Mouse (Mus musculus): Measurements from ENCODE around the gene Cited4. TPM values are rescaled to one million over a fixed set of nuclear protein-coding genes. Genes with fewer than 3 reads are reported as not detected.

Cited4 gene
- polyA plus RNA-seq (2014; fragmentation: Nextera tagmentation; extraction: Ambion mirVana), result 8.7 and 8.8 TPM in 2 replicates

DNA sequence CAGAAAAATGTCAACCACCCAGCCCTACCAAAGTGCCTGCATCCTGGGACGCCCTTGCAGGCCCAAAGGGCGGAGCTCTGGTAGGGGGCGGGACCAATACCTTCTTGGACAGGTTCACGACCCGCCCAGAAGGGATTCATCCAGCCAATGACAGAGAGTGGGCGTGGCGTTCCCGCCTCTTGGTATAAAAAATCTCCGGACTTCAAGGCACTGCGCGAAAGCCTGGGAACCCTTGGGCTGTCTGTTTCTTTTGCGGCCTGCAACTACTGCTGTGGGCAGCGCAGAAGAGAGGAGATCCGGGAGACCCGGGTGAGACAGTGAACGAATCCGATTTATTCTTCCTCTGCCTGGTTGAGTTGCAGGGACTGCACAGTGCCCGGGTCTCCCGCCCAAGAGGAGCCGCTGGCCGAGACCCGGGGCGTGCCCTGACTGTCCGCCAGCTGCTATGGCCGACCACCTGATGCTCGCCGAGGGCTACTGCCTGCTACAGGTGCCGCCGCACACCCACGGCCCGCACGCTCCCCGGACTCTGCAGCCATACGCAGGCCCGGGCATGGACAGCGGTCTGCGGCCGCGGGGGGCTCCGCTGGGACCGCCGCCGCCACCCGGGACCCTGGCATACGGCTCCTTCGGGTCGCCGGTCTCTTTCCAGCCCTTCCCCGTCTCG, at the start of gene Cited4:
Gene Cited4 (plus strand): TSS at position 215 of the 667 bp plus-strand sequence.
- no peaks in the 10 kb centered on the region for H3K9me3 ChIP-seq (ENCODE audit: control insufficient read depth, low read length)
- peak within 1 kb of the TSS; percentile 39 for H3K9ac ChIP-seq (ENCODE audit: low read length)
- peak within 1 kb of the TSS; percentile 41 for H3K4me3 ChIP-seq (ENCODE audit: low read depth, low read length)
- WGBS, result under 1% methylated on average over 40 of the region's 50 CpGs
- peak; percentile 98 for DNase-seq (ENCODE audit: low spot score, missing footprints)
- H3K36me3 ChIP-seq (ENCODE audit: control insufficient read depth, insufficient read depth, low read length), result no peaks in the 10 kb centered on the region
- H3K27me3 ChIP-seq (ENCODE audit: control insufficient read depth, insufficient read depth, low read length), result peaks cover 19% of the 10 kb centered on the region
- peak within 1 kb of the TSS; percentile 60 for H3K4me2 ChIP-seq
- H3K4me1 ChIP-seq (ENCODE audit: control insufficient read depth, insufficient read depth, low read length), result peaks cover 5% of the 10 kb centered on the region; the same call in 1 of the 2 replicates
- peak; percentile 88 for ATAC-seq (ENCODE audit: low FRiP score)
- no peak within 1 kb of the TSS for H3K27ac ChIP-seq (ENCODE audit: low read depth, low read length)

DNA sequence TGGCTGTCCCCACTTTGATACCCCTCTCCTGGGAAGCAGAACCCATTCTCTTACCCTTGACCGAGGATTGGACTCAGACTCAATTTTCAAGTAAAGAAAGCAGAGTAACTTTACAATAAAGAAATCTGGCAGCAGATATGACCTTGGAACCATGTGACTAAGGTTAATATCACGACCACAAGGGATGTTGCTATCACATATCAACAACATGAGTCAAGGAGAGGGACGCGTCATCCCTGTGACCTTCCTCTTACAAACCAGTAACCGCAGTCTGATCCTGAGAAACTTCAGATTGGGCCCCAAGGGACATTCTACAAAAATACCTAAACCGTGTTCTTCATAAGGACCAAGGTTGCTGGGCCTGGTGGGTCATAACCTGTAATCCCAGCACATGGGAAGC, 38.6 kb upstream of the Cited4 start:
- 91% methylated on average over 6 of the region's 6 CpGs for WGBS
- H3K4me1 ChIP-seq (ENCODE audit: control insufficient read depth, insufficient read depth, low read length), result no peaks in the 10 kb centered on the region
- no peak overlapping the region for H3K27ac ChIP-seq (ENCODE audit: low read depth, low read length)
- no peaks in the 10 kb centered on the region for H3K27me3 ChIP-seq (ENCODE audit: control insufficient read depth, insufficient read depth, low read length)
- no peak overlapping the region for H3K9ac ChIP-seq (ENCODE audit: low read length)
- no peak overlapping the region for H3K4me3 ChIP-seq (ENCODE audit: low read depth, low read length)
- H3K9me3 ChIP-seq (ENCODE audit: control insufficient read depth, low read length), result no peaks in the 10 kb centered on the region
- DNase-seq (ENCODE audit: low spot score, missing footprints) (no peak), ATAC-seq (ENCODE audit: low FRiP score) (no peak)
- no peaks in the 10 kb centered on the region for H3K36me3 ChIP-seq (ENCODE audit: control insufficient read depth, insufficient read depth, low read length)
- no peak overlapping the region for H3K4me2 ChIP-seq

DNA sequence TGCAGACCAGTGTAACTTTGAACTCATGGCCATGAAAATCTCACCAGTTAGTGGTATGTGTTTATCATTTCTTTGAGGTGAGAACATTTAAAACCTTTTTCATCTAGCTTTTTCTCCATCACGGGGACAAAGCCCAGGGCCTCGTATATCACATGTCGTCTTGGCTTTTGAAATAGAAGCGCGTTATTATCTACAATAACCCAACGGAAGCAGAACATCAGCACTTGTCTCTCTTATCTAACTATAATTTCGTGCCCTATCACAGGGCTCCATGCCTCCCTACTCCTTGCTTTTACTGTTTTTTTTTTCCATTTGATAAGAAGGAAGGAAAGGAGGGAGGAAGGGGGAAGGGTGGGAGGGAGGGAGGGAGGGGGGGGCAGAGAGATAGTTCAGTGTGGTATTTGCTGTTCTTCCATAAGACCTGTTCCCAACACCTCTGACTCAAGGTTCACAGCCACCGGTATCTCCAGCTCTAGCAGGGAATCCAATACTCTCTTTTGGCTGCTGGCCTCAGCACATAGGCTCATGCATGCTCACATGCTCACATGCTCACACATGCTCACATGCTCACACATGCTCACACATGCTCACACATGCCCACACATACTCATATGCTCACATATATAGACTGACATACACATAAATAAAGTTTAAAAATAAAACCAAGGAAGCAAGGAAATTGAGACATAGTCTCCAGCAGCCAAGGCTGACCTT, 36.0 kb upstream of the Cited4 start:
- no peaks in the 10 kb centered on the region for H3K4me1 ChIP-seq (ENCODE audit: control insufficient read depth, insufficient read depth, low read length)
- no peak overlapping the region for H3K4me2 ChIP-seq
- no peak for DNase-seq (ENCODE audit: low spot score, missing footprints)
- H3K36me3 ChIP-seq (ENCODE audit: control insufficient read depth, insufficient read depth, low read length), result no peaks in the 10 kb centered on the region
- no peaks in the 10 kb centered on the region for H3K27me3 ChIP-seq (ENCODE audit: control insufficient read depth, insufficient read depth, low read length)
- H3K27ac ChIP-seq (ENCODE audit: low read depth, low read length), result no peak overlapping the region
- no peak overlapping the region for H3K9ac ChIP-seq (ENCODE audit: low read length)
- H3K9me3 ChIP-seq (ENCODE audit: control insufficient read depth, low read length), result no peaks in the 10 kb centered on the region
- WGBS, result 91% methylated on average over 8 of the region's 8 CpGs
- no peak for ATAC-seq (ENCODE audit: low FRiP score)
- H3K4me3 ChIP-seq (ENCODE audit: low read depth, low read length), result no peak overlapping the region

DNA sequence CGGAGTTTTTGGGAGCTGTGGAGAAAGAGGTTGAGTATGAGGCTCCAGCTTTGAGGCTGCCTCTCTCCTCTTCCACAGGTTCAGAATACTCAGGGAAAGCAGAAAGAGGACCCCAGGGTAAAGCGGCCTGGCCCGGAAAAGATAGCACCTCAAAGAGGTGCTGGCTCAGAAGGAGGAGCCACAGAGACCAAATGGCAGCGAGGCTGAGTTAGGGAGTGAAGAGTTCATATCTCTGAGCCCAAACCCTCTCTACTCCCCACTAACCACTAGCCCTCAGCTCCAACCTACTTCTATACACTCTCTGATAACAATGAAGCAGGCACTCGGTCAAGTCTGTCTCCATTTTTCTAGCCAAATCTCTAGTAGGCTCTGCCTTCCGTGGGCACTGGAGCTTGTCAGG, 34.5 kb upstream of the Cited4 start:
- no peak overlapping the region for H3K4me2 ChIP-seq
- H3K4me1 ChIP-seq (ENCODE audit: control insufficient read depth, insufficient read depth, low read length), result no peaks in the 10 kb centered on the region
- H3K9ac ChIP-seq (ENCODE audit: low read length), result no peak overlapping the region
- no peaks in the 10 kb centered on the region for H3K27me3 ChIP-seq (ENCODE audit: control insufficient read depth, insufficient read depth, low read length)
- no peak overlapping the region for H3K27ac ChIP-seq (ENCODE audit: low read depth, low read length)
- no peaks in the 10 kb centered on the region for H3K36me3 ChIP-seq (ENCODE audit: control insufficient read depth, insufficient read depth, low read length)
- no peak overlapping the region for H3K4me3 ChIP-seq (ENCODE audit: low read depth, low read length)
- no peak for DNase-seq (ENCODE audit: low spot score, missing footprints)
- no peaks in the 10 kb centered on the region for H3K9me3 ChIP-seq (ENCODE audit: control insufficient read depth, low read length)
- WGBS, result 81% methylated on average over 6 of the region's 6 CpGs
- ATAC-seq (ENCODE audit: low FRiP score), result no peak

DNA sequence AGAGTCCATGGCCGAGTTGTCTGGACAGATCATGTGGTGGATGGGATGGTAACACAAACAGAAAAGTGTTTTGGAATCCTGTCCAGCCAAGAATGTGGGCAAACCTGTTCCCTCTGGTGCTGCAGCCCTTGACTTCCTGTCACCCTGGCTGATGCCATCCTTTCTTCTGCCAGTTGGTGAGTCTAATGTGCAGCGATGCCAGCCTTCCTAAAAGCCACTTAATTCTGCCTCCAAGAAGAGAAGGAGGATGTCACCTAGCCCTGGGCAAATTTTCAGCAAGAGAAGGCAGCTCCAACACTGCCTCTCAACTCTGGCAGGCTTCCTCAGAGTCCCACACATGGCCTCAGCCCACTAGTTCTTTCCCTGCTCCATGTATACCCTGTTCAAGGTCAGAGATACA, 31.0 kb upstream of the Cited4 start:
- Histone ChIP-seq H3K27ac (ENCODE audit: low read depth, low read length) (no peak overlapping the region), H3K4me3 (ENCODE audit: low read depth, low read length) (no peak overlapping the region), H3K4me1 (ENCODE audit: control insufficient read depth, insufficient read depth, low read length) (no peaks in the 10 kb centered on the region), H3K9me3 (ENCODE audit: control insufficient read depth, low read length) (no peaks in the 10 kb centered on the region), H3K9ac (ENCODE audit: low read length) (no peak overlapping the region), H3K4me2 (no peak overlapping the region), H3K27me3 (ENCODE audit: control insufficient read depth, insufficient read depth, low read length) (no peaks in the 10 kb centered on the region), H3K36me3 (ENCODE audit: control insufficient read depth, insufficient read depth, low read length) (no peaks in the 10 kb centered on the region)
- DNase-seq (ENCODE audit: low spot score, missing footprints) (no peak), ATAC-seq (ENCODE audit: low FRiP score) (no peak)
- WGBS, result 74% methylated on average over 2 of the region's 2 CpGs

DNA sequence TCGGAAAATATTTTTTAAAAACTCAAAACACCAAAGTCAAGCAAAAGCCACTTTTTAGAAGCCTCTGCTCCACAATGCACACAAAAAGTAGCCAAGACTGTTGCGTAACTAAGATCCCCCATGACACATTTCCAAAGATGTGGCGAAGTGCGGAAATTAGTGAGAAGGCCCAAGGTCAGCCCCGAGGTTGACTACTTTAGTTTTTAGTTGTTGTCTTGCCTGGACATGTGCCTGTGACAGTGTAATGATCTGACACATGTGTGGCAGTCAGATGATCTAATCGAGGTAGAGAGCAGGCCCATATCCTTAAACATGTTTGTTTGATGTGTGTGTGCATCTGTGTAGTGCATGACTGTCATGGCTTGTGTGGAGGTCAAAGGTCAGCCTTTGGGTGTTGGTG, 24.4 kb upstream of the Cited4 start:
- ATAC-seq (ENCODE audit: low FRiP score) (no peak), DNase-seq (ENCODE audit: low spot score, missing footprints) (no peak)
- 92% methylated on average over 6 of the region's 6 CpGs for WGBS
- no peaks in the 10 kb centered on the region for H3K27me3 ChIP-seq (ENCODE audit: control insufficient read depth, insufficient read depth, low read length)
- H3K4me1 ChIP-seq (ENCODE audit: control insufficient read depth, insufficient read depth, low read length), result no peaks in the 10 kb centered on the region
- H3K9me3 ChIP-seq (ENCODE audit: control insufficient read depth, low read length), result no peaks in the 10 kb centered on the region
- no peak overlapping the region for H3K4me3 ChIP-seq (ENCODE audit: low read depth, low read length)
- H3K9ac ChIP-seq (ENCODE audit: low read length), result no peak overlapping the region
- H3K36me3 ChIP-seq (ENCODE audit: control insufficient read depth, insufficient read depth, low read length), result no peaks in the 10 kb centered on the region
- no peak overlapping the region for H3K4me2 ChIP-seq
- H3K27ac ChIP-seq (ENCODE audit: low read depth, low read length), result no peak overlapping the region

DNA sequence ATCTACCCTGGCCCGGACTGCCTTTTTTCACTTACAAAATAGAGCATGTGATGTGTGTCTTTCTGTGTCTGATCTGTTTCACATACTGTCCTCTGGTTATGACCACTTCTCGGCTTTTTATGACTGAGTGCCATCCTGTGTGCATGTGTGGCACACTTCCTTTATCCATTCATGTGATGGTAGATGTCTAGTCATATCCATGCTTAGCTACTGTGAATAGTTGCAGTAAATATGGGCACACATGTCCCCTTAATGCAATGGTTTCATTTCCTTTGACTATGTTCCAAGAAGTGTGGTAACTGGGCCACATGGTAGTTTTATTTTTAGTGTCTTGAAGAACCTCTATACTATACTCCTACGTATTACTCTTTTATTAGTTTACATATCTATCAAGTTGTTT, 22.5 kb upstream of the Cited4 start:
- Histone ChIP-seq H3K27me3 (ENCODE audit: control insufficient read depth, insufficient read depth, low read length) (peaks cover 7% of the 10 kb centered on the region; the same call in 1 of the 2 replicates), H3K4me1 (ENCODE audit: control insufficient read depth, insufficient read depth, low read length) (no peaks in the 10 kb centered on the region), H3K4me3 (ENCODE audit: low read depth, low read length) (no peak overlapping the region), H3K9ac (ENCODE audit: low read length) (no peak overlapping the region), H3K36me3 (ENCODE audit: control insufficient read depth, insufficient read depth, low read length) (no peaks in the 10 kb centered on the region), H3K4me2 (no peak overlapping the region), H3K9me3 (ENCODE audit: control insufficient read depth, low read length) (no peaks in the 10 kb centered on the region), H3K27ac (ENCODE audit: low read depth, low read length) (no peak overlapping the region)
- 86% methylated on average over 3 of the region's 3 CpGs for WGBS
- DNase-seq (ENCODE audit: low spot score, missing footprints), result no peak
- no peak for ATAC-seq (ENCODE audit: low FRiP score)

DNA sequence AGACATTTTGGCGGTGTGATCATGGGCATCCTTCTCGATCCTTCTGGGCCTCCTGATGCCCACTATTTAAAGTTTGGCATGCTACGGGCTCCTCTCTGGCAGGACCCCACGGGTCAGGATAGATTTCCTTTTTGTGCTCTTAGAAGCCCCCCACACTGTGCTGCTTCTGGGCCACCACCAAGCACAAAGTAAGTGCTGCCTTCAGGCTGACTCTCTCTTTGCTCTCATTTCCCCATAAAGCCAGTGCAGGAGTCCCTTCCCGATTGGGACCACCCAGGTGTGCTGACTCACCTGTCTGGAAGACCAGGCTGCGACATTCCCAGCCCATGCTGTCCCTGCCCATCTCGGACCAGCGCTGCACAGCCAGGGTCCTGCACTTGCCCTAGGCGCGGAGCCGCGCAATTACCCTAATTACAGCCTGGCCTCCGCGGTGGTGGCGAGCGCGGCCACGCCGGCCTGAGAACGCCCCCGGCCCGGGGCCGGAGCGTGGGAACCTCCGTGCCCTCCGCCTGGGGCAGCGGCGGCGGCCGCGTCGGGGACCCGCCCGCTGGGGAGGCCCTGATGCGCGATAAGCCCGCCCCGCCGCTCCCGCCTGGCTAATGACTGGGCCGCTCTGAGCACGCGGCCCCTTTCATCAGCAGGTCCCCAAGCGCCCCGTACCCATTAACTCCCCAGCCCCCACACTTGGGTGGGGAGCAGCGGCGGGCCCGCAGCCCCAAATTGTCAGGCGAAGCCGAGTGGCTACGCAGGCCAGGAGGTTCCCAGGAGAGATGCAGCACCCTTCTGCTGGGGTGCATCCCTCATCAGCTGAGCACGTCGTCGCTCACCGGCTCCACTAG, 16.8 kb upstream of the Cited4 start:
- Histone ChIP-seq H3K27me3 (ENCODE audit: control insufficient read depth, insufficient read depth, low read length) (peaks cover 24% of the 10 kb centered on the region), H3K4me1 (ENCODE audit: control insufficient read depth, insufficient read depth, low read length) (peaks cover 5% of the 10 kb centered on the region), H3K36me3 (ENCODE audit: control insufficient read depth, insufficient read depth, low read length) (no peaks in the 10 kb centered on the region), H3K4me3 (ENCODE audit: low read depth, low read length) (peak overlapping the region; percentile 43), H3K27ac (ENCODE audit: low read depth, low read length) (no peak overlapping the region), H3K4me2 (peak overlapping the region; percentile 92), H3K9me3 (ENCODE audit: control insufficient read depth, low read length) (no peaks in the 10 kb centered on the region), H3K9ac (ENCODE audit: low read length) (peak overlapping the region; percentile 61)
- ATAC-seq (ENCODE audit: low FRiP score) (peak; percentile 82), DNase-seq (ENCODE audit: low spot score, missing footprints) (peak; percentile 93)
- WGBS, result 4% methylated on average over 55 of the region's 55 CpGs

DNA sequence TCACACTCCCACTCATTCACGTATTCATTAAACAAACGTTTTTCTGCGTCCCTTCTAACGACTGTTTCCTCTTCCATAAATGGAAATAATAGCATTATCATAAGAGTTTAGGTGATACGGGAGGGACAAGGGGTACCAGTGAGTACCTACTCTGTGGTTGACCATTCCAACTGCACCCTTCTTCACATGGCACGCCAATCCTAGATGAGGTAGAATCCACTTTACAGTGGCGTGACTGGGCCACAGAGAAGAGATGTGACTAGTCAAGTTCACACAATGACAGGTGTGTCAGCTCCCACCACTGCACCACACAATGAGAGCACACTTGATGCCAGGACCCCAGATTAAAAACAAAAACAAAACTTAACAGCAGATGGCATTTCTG, 16.2 kb upstream of the Cited4 start:
- peaks cover 5% of the 10 kb centered on the region for H3K4me1 ChIP-seq (ENCODE audit: control insufficient read depth, insufficient read depth, low read length)
- peak overlapping the region; percentile 92 for H3K4me2 ChIP-seq
- ATAC-seq (ENCODE audit: low FRiP score) (peak; percentile 63), DNase-seq (ENCODE audit: low spot score, missing footprints) (no peak)
- no peaks in the 10 kb centered on the region for H3K36me3 ChIP-seq (ENCODE audit: control insufficient read depth, insufficient read depth, low read length)
- H3K27ac ChIP-seq (ENCODE audit: low read depth, low read length), result no peak overlapping the region
- peaks cover 24% of the 10 kb centered on the region for H3K27me3 ChIP-seq (ENCODE audit: control insufficient read depth, insufficient read depth, low read length)
- H3K4me3 ChIP-seq (ENCODE audit: low read depth, low read length), result peak overlapping the region; percentile 43
- H3K9ac ChIP-seq (ENCODE audit: low read length), result no peak overlapping the region; the same call in 1 of the 2 replicates
- 24% methylated on average over 7 of the region's 7 CpGs for WGBS
- H3K9me3 ChIP-seq (ENCODE audit: control insufficient read depth, low read length), result no peaks in the 10 kb centered on the region

Data from midbrain, embryonic 11.5 days (tissue).